Mouse (Mus musculus): ENCODE measurements at regions not wholly inside any gene's neighbourhood (a gene's known extent, or its start where the extent isn't known, plus 50 kb on each side); places are given as distances from the start of the nearest gene placed in this dataset.
"Not testable (repeated sequence)": the region's sequence is repeated elsewhere in the genome, so short reads cannot be mapped to it uniquely, and the experiment has no call there.

- 68% methylated on average over 3 of the region's 3 CpGs for WGBS
- TF ChIP-seq CTCF (IDR thresholded peaks at IDR 0.05): no peak
- H3K27ac ChIP-seq (ENCODE audit: low read depth, low read length): no peak overlapping the region
- H3K4me3 ChIP-seq (ENCODE audit: low read depth, low read length): no peak overlapping the region
- no peak overlapping the region for H3K4me2 ChIP-seq (ENCODE audit: low read depth, low read length, poor library complexity, severe bottlenecking)
- no peaks in the 10 kb centered on the region for H3K4me1 ChIP-seq (ENCODE audit: insufficient read depth, low read length)
- no peaks in the 10 kb centered on the region for H3K36me3 ChIP-seq (ENCODE audit: insufficient read depth, low read length)
- ATAC-seq (ENCODE audit: low FRiP score) (no peak), DNase-seq (ENCODE audit: low spot score) (no peak)
- H3K9ac ChIP-seq (replicated peaks; ENCODE audit: low read length, poor library complexity, severe bottlenecking): no peak overlapping the region
- no peaks in the 10 kb centered on the region for H3K27me3 ChIP-seq (ENCODE audit: insufficient read depth, low read length)
- H3K9me3 ChIP-seq (ENCODE audit: low read length): no peaks in the 10 kb centered on the region
These were observed 154.2 kb upstream of the 1700012A03Rik start for GRCm38 (mm10) chr6:31895835-31896234.

- WGBS: 32% methylated on average over 4 of the region's 4 CpGs
- no peak for TF ChIP-seq CTCF (IDR thresholded peaks at IDR 0.05)
These were observed 163.1 kb upstream of the 1700012A03Rik start for GRCm38 (mm10) chr6:31886931-31887330.

DNA sequence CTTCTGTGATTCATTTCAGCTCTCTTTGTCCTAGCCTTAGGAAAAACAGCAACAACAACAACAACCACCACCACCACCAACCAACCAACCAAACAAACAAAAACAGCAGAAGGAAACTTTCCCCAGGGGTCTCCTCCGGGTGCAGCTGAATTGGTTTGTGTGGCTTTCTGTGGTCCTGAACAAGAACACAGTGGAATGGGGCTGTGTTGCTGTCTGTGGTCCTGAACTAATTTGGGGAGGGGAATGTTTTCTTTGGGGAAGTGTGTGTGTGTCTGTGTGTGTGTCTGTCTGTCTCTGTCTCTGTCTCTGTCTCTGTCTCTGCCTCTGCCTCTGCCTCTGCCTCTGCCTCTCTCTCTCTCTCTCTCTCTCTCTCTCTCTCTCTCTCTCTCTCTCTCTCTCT is 164.8 kb upstream of the 1700012A03Rik start:
- H3K4me1 ChIP-seq (ENCODE audit: insufficient read depth, low read length); H3K9ac ChIP-seq (replicated peaks; ENCODE audit: low read length, poor library complexity, severe bottlenecking); DNase-seq (ENCODE audit: low spot score); H3K27me3 ChIP-seq (ENCODE audit: insufficient read depth, low read length); H3K4me3 ChIP-seq (ENCODE audit: low read depth, low read length); H3K27ac ChIP-seq (ENCODE audit: low read depth, low read length); H3K9me3 ChIP-seq (ENCODE audit: low read length); H3K36me3 ChIP-seq (ENCODE audit: insufficient read depth, low read length); H3K4me2 ChIP-seq (ENCODE audit: low read depth, low read length, poor library complexity, severe bottlenecking); ATAC-seq (ENCODE audit: low FRiP score): not testable (repeated sequence)
- 16% methylated on average over 1 of the region's 1 CpGs for WGBS

More at GRCm38 (mm10) chr6:31886931-31887330, 163.1 kb upstream of the 1700012A03Rik start:
- Histone ChIP-seq H3K27ac (ENCODE audit: low read depth, low read length) (no peak overlapping the region), H3K4me2 (ENCODE audit: low read depth, low read length, poor library complexity, severe bottlenecking) (no peak overlapping the region), H3K36me3 (ENCODE audit: insufficient read depth, low read length) (no peaks in the 10 kb centered on the region), H3K4me1 (ENCODE audit: insufficient read depth, low read length) (no peaks in the 10 kb centered on the region), H3K4me3 (ENCODE audit: low read depth, low read length) (no peak overlapping the region), H3K9ac (replicated peaks; ENCODE audit: low read length, poor library complexity, severe bottlenecking) (no peak overlapping the region), H3K9me3 (ENCODE audit: low read length) (no peaks in the 10 kb centered on the region), H3K27me3 (ENCODE audit: insufficient read depth, low read length) (no peaks in the 10 kb centered on the region)
- ATAC-seq (ENCODE audit: low FRiP score) (no peak), DNase-seq (ENCODE audit: low spot score) (no peak)

- 8% methylated on average over 2 of the region's 2 CpGs for WGBS
- peak; percentile 39 for DNase-seq (ENCODE audit: low spot score)
- TF ChIP-seq CTCF (IDR thresholded peaks at IDR 0.05): no peak
- H3K36me3 ChIP-seq (ENCODE audit: insufficient read depth, low read length): no peaks in the 10 kb centered on the region
- ATAC-seq (ENCODE audit: low FRiP score): no peak
- H3K9ac ChIP-seq (replicated peaks; ENCODE audit: low read length, poor library complexity, severe bottlenecking): no peak overlapping the region
- H3K27me3 ChIP-seq (ENCODE audit: insufficient read depth, low read length): no peaks in the 10 kb centered on the region
- no peaks in the 10 kb centered on the region for H3K9me3 ChIP-seq (ENCODE audit: low read length)
- no peak overlapping the region for H3K4me3 ChIP-seq (ENCODE audit: low read depth, low read length)
- no peaks in the 10 kb centered on the region for H3K4me1 ChIP-seq (ENCODE audit: insufficient read depth, low read length)
- no peak overlapping the region for H3K4me2 ChIP-seq (ENCODE audit: low read depth, low read length, poor library complexity, severe bottlenecking)
- no peak overlapping the region for H3K27ac ChIP-seq (ENCODE audit: low read depth, low read length)
These were observed 166.3 kb upstream of the 1700012A03Rik start for GRCm38 (mm10) chr6:31883726-31884125.

DNA sequence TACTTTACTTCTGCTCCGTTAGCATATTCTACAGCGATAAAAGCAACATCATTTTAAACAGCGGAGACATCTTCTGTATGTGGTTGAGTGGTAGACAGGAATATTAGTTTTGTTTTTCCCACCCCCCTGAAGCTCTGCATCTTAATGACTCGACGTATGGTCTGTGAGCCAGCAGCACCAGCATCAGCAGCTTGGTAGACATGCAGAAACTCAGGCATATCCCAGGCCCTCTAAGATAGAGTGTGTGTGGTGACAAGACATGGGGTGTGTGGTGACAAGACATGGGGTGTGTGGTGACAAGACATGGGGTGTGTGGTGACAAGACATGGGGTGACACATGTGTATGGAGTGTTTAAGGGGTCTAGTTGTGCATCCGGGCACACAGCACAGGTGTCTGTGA is 175.4 kb upstream of the 1700012A03Rik start:
- TF ChIP-seq CTCF (IDR thresholded peaks at IDR 0.05): no peak
- 90% methylated on average over 6 of the region's 6 CpGs for WGBS
- Histone ChIP-seq H3K9ac (replicated peaks; ENCODE audit: low read length, poor library complexity, severe bottlenecking) (no peak overlapping the region), H3K27me3 (ENCODE audit: insufficient read depth, low read length) (no peaks in the 10 kb centered on the region), H3K4me3 (ENCODE audit: low read depth, low read length) (no peak overlapping the region), H3K27ac (ENCODE audit: low read depth, low read length) (no peak overlapping the region), H3K4me1 (ENCODE audit: insufficient read depth, low read length) (peaks cover 4% of the 10 kb centered on the region; the same call in 1 of the 2 replicates), H3K9me3 (ENCODE audit: low read length) (no peaks in the 10 kb centered on the region), H3K4me2 (ENCODE audit: low read depth, low read length, poor library complexity, severe bottlenecking) (no peak overlapping the region), H3K36me3 (ENCODE audit: insufficient read depth, low read length) (no peaks in the 10 kb centered on the region)
- DNase-seq (ENCODE audit: low spot score) (no peak), ATAC-seq (ENCODE audit: low FRiP score) (no peak)

DNA sequence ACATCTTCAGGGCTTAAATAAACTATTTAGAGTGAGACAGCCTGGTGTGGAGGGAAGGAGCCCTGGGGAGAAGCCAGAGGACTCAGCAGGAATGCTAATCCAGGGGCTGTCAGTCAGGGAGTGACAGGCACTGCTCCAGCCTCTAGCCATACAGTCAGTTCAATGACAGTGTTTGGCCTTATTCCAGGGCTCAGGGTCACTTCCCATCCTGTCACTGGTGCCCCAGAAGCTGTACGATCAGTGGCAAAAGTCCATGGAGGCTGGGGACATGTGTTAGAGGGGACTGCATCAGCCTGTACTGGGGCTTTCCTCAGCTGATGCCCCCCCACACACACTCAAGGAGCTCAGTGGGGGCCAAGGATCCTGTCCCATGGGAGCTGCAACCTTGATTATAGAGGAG is 176.1 kb upstream of the 1700012A03Rik start:
- ATAC-seq (ENCODE audit: low FRiP score): no peak
- peak; percentile 50 for DNase-seq (ENCODE audit: low spot score)
- Histone ChIP-seq H3K4me1 (ENCODE audit: insufficient read depth, low read length) (peaks cover 4% of the 10 kb centered on the region; the same call in 1 of the 2 replicates), H3K27ac (ENCODE audit: low read depth, low read length) (no peak overlapping the region), H3K36me3 (ENCODE audit: insufficient read depth, low read length) (no peaks in the 10 kb centered on the region), H3K9ac (replicated peaks; ENCODE audit: low read length, poor library complexity, severe bottlenecking) (no peak overlapping the region), H3K4me3 (ENCODE audit: low read depth, low read length) (no peak overlapping the region), H3K9me3 (ENCODE audit: low read length) (no peaks in the 10 kb centered on the region), H3K4me2 (ENCODE audit: low read depth, low read length, poor library complexity, severe bottlenecking) (no peak overlapping the region), H3K27me3 (ENCODE audit: insufficient read depth, low read length) (no peaks in the 10 kb centered on the region)
- no peak for TF ChIP-seq CTCF (IDR thresholded peaks at IDR 0.05)
- 42% methylated on average over 1 of the region's 1 CpGs for whole genome bisulfite sequencing

Measured in midbrain, postnatal 0 days (tissue).